Mouse (Mus musculus): Measurements from ENCODE around the gene Atp5mpl. TPM values are rescaled to one million over a fixed set of nuclear protein-coding genes. Genes with fewer than 3 reads are reported as not detected.

The Atp5mpl gene
- total and polyA plus RNA-seq, 3 experiments: 224 to 1,158 (median 461) TPM

DNA sequence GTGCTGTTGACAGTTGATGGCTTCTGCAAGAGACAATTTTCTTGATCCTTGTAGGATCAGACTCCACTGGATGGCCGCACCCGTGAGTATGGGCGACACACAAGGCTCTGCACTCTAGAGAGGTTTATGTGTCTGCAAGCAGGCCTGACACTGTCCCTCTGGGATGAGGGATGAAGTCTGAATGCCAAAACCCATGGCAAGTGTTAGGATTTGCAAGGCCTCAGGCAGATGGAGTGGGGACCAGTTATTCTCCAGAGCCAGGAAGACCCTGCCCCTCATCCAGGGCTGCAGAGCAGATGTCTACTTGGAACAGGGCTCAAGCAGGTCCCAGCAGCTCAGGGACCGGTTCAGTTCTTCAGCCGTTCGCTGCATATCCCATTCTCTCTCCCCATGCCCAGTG is 51.0 kb downstream of the Atp5mpl start:
- H3K36me3 ChIP-seq (ENCODE audit: control insufficient read depth in 1 of 2, insufficient read depth in 2 of 2, low read length in 2 of 2): no peaks in the 10 kb centered on the region
- H3K9ac ChIP-seq (ENCODE audit: control insufficient read depth, low read depth, low read length, poor library complexity, severe bottlenecking): no peak overlapping the region
- TF ChIP-seq GATA1 (IDR thresholded peaks at IDR 0.05; ENCODE audit: low read depth, low read length) (no peak), NRF1 (IDR thresholded peaks at IDR 0.05; ENCODE audit: insufficient read depth, low read depth, low read length, poor library complexity, severe bottlenecking) (no peak), POLR2AphosphoS2 (IDR thresholded peaks at IDR 0.05; ENCODE audit: low read length) (no peak), CHD1 (IDR thresholded peaks at IDR 0.05; ENCODE audit: low read depth, low read length) (no peak), MYB (IDR thresholded peaks at IDR 0.05; ENCODE audit: low read depth, low read length) (no peak)
- H3K9me3 ChIP-seq (replicated peaks; ENCODE audit: insufficient read depth, low read length): no peaks in the 10 kb centered on the region
- no peak overlapping the region for H3K4me3 ChIP-seq (ENCODE audit: control insufficient read depth in 1 of 2, insufficient read depth in 1 of 2, low read depth in 2 of 2, low read length in 2 of 2)
- H3K27ac ChIP-seq (ENCODE audit: control insufficient read depth, low read depth, low read length): no peak overlapping the region
- H3K4me1 ChIP-seq (ENCODE audit: control insufficient read depth in 1 of 2, insufficient read depth in 2 of 2, low read length in 2 of 2): no peaks in the 10 kb centered on the region
- peaks cover 13 to 19% of the 10 kb centered on the region in 2 experiments for H3K27me3 ChIP-seq (ENCODE audit: control insufficient read depth in 1 of 2, insufficient read depth in 2 of 2, low read length in 2 of 2)
- H3K79me2 ChIP-seq (ENCODE audit: control insufficient read depth, insufficient read depth, low read length, poor library complexity): no peaks in the 10 kb centered on the region
- no peak for DNase-seq (ENCODE audit: low read depth, low spot score)

DNA sequence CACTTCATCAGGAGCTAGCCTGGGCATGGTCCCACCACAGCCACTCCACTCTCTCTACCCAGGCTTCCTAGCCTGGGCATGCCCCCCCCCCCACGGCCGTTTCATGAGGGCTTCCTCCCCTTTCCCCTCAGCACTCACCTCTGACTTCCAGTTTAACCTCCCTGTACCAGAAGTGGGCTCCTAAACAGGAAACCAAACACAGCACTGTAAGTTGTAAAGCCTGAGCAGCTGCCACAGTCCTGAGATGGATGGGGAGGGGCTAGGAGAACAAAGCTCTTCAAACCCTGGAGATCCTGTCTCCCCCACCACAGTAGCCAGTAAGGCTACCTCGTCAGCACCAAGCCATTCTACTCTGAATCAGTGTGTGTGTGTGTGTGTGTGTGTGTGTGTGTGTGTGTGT is 52.7 kb downstream of the Atp5mpl start:
- Histone ChIP-seq H3K27me3 (ENCODE audit: control insufficient read depth in 1 of 2, insufficient read depth in 2 of 2, low read length in 2 of 2) (peaks cover 22 to 23% of the 10 kb centered on the region in 2 experiments), H3K9ac (ENCODE audit: control insufficient read depth, low read depth, low read length, poor library complexity, severe bottlenecking) (no peak overlapping the region), H3K36me3 (ENCODE audit: control insufficient read depth in 1 of 2, insufficient read depth in 2 of 2, low read length in 2 of 2) (no peaks in the 10 kb centered on the region), H3K9me3 (replicated peaks; ENCODE audit: insufficient read depth, low read length) (no peaks in the 10 kb centered on the region), H3K4me1 (ENCODE audit: control insufficient read depth in 1 of 2, insufficient read depth in 2 of 2, low read length in 2 of 2) (no peaks in the 10 kb centered on the region), H3K79me2 (ENCODE audit: control insufficient read depth, insufficient read depth, low read length, poor library complexity) (no peaks in the 10 kb centered on the region), H3K27ac (ENCODE audit: control insufficient read depth, low read depth, low read length) (no peak overlapping the region), H3K4me3 (ENCODE audit: control insufficient read depth in 1 of 2, insufficient read depth in 1 of 2, low read depth in 2 of 2, low read length in 2 of 2) (no peak overlapping the region)
- TF ChIP-seq USF1 (IDR thresholded peaks at IDR 0.05; ENCODE audit: low read depth, low read length) (no peak), MXI1 (IDR thresholded peaks at IDR 0.05; ENCODE audit: low read depth, low read length) (no peak), TBP (IDR thresholded peaks at IDR 0.05; ENCODE audit: low read depth, low read length) (no peak), MYB (IDR thresholded peaks at IDR 0.05; ENCODE audit: low read depth, low read length) (no peak), KAT2A (conservative IDR thresholded peaks at IDR 0.05; ENCODE audit: low read depth, low read length) (no peak), NELFE (IDR thresholded peaks at IDR 0.05; ENCODE audit: low read depth, low read length) (no peak), MYC (IDR thresholded peaks at IDR 0.05; ENCODE audit: low read depth, low read length) (no peak), ZNF384 (IDR thresholded peaks at IDR 0.05; ENCODE audit: low read depth, low read length) (no peak), POLR2AphosphoS5 (IDR thresholded peaks at IDR 0.05; ENCODE audit: borderline replicate concordance, low read depth, low read length) (no peak), JUND (IDR thresholded peaks at IDR 0.05; ENCODE audit: low read depth, low read length) (no peak), BHLHE40 (IDR thresholded peaks at IDR 0.05; ENCODE audit: borderline replicate concordance, low read depth, low read length) (no peak), SMC3 (IDR thresholded peaks at IDR 0.05; ENCODE audit: low read depth, low read length) (no peak), CHD2 (IDR thresholded peaks at IDR 0.05; ENCODE audit: low read length) (no peak), MEF2A (IDR thresholded peaks at IDR 0.05; ENCODE audit: extremely low read depth, insufficient replicate concordance, low read depth, low read length, poor library complexity, severe bottlenecking) (no peak)
- no peak for DNase-seq (ENCODE audit: low read depth, low spot score)

Measured in MEL (cell line).